Mouse (Mus musculus) spleen, adult 12 weeks (tissue): ENCODE results near the gene Chd9.

Experiments
- DNase-seq: peaks from one replicate; pipeline ENCODE4 v3.0.0; 2022; ENCODE audit warnings: low spot score

Chd9 gene

GRCm38 (mm10) chr8:90839725-90840714 is 11.9 kb downstream of the Chd9 start:
- no peak for DNase-seq

GRCm38 (mm10) chr8:90841321-90841720 is 13.2 kb downstream of the Chd9 start:
- DNase-seq: no peak

GRCm38 (mm10) chr8:90843127-90843526 is 15.0 kb downstream of the Chd9 start:
- no peak for DNase-seq

DNA sequence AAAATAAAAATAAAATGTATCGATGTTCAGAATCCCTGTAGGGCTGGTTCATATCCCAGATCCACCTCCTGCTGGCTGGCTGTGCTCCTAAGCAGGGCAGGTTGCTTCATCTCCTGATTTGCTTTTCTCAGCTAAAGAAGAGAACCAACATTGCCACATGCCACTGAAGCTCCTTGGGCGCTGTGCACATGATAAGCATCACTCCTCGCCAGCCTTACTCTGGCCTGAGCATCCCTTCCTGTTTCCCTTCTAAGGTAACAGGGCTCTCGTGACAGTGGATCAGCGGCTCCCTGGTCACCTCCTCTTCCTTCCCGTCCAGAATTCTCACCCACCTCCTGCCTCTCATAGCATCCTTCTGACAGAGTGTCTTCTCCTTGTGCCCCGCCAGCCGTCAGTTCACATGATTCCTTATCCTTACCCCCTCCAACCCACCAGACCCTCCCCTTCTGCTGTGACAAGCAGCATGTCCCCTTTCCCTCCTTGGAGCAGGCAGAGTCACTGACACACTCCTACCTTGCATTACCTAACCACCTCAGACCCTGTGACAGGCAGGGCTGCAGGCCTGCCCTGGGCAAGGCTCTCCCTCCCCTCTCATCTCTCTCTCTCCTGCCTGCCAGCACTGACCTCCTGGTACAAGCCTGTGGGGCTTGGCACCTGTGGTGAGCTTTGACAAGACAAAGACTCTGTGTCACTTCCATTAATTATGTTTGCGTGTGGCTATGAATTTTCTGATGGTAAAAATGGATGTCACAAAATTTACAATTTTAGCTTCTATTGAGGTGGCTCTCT is 16.2 kb downstream of the Chd9 start:
- no peak for DNase-seq

DNA sequence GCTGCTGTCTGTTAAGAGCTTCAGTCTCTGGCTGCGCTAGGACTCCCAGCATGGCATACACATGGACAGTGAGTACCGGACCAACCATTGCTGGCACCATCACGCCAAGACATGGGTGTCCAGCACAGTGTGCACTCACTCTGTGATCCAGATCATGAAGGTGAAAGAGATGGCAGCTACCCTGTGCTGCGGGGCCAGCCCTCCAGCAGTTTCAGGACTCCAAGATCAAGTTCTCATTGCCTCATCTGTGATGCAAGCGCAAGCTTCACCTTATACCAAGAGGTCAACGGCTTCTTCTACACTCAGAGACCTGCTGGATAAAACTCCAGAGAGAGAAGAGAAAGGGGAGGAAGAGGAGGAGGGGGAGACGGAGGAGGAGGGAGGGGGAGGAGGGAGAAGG is 19.8 kb downstream of the Chd9 start:
- DNase-seq: no peak

- DNase-seq: no peak
Measured at GRCm38 (mm10) chr8:90849462-90850050, 21.4 kb downstream of the Chd9 start.

DNA sequence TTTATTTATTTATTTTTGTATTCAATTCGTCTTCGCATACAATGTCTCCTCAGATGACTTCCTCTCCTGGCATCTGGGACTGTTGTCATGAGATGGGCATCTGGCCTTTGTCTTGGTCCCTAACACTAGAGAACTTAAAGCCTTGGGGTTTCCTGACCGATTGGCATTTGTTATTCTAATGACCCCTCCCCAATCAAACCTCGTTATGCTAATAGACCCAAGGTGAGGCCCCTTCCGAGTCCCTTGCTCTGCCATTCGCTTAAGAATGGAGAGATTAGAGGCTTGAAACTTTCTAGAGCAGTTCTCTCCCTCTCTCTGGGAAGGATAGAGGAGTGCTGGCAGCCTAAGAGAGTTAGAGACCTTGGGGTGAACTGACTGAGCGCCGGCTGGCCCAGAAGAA is 23.4 kb downstream of the Chd9 start:
- DNase-seq: no peak

GRCm38 (mm10) chr8:90853971-90854670 is 26.0 kb downstream of the Chd9 start:
- DNase-seq: no peak

DNA sequence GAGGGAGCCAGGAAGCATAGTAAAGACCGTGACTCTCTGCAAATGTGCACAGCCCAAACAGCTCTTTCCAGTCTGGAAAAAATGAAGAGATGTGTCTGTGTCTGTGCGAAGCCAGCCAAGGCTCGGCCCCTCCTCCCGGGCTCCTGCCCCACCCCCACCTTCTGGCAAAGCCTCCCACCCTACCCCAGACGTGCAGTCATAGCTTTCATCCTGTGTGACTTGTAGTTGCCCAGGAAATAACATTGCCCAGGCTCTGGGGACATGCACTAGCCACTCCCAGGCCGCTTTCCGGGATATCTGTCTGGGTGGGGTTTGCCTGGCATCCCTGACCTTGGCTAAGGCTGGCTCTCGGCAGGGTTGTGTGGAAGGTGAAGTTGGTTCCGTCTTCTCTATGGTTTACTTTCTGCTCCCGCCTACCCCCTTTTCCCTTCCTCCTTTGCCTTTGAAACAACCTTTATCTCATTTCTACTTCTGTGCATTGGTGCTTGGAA is 26.6 kb downstream of the Chd9 start:
- no peak for DNase-seq

DNA sequence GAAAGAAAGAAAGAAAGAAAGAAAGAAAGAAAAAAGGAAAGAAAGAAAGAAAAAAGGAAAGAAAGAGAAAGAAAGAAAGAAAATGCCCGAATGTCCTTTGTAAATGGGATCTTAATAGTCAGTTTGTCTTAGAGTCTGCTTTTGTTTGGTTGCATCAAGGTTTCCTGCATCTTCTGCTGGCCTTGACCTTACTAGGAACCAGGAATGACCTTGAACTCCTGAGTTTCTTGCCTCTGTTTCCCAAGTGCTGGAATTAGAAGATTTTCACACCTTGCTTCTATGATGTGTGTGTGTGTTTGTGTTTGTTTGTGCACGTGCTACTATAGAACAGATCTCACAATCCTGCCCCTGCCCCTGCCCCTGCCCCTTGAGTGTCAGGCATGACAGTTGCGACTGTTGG is 28.0 kb downstream of the Chd9 start:
- no peak for DNase-seq

DNA sequence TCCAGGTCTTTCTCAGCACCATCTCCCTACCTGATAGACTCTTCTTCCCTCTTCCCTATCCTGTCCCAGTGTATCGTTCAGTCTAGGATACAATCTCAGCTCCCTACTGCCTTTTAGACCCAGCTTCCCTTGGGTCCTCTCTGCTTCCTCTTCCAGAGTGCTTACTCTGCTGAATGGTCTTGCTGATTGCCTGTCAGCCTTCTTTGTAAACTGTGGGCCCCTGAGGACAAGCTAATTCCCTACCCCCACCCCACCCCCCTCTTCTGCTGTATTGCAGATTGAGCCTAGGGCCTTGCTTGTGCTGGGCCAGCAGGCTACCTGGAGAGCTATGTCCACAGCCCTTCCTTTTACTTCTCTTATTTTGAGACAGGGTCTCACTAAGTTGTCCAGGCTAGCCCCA is 28.8 kb downstream of the Chd9 start:
- no peak for DNase-seq

GRCm38 (mm10) chr8:90858071-90858470 is 29.9 kb downstream of the Chd9 start:
- DNase-seq: no peak

DNA sequence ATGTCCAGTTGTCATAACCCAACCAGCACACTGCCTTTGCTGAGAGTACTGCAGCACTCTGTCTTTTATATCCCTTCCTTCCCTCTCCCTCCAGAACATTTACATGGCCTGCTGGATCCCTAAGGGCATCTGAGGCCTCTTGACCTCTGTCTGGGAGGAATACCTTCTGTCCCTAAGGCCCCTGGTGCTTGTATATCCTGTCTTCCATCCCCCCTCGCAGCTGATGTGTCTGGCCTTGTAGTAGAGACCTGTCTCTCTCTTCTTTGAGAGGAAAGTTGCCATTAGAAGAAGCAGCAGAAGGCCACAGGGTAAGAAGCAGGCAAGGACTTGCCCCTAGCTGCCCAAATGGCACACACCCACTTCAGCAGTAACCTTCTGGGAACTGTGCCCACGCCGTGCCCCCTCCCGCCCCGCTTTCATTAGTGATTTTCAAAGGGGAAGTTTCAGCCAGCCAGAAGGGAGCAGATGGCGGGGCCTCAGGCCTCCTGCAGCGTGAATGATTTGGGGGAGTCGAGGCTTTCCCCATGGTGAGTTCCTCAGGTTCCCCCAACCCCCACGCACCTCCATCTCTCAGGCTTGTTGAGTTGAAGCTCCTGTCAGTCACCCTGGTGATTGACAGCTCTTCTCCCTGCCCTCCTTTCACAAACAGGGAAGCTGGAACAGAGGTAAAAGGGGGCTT is 33.3 kb downstream of the Chd9 start:
- no peak for DNase-seq

- no peak for DNase-seq
Measured at GRCm38 (mm10) chr8:90862038-90862437, 33.9 kb downstream of the Chd9 start.

DNA sequence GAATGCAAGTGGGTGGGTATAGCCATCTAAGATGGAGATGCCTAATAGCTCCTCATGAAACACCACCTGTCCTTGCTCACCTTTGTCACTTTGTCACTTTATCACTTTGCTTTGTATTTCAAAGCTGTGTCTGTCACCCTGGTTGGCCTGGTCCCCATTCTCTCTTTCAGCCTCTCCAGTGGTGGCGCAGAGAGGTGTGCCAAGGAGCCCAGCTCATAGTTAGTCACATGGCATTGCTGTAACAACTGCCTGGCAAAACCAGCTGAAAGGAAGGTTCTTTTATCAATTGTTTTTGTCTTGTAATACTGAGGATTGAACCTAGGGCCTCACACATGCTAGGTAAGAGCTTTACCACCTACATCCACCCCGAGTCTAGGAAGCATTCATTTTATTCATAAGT is 38.9 kb downstream of the Chd9 start:
- no peak for DNase-seq

DNA sequence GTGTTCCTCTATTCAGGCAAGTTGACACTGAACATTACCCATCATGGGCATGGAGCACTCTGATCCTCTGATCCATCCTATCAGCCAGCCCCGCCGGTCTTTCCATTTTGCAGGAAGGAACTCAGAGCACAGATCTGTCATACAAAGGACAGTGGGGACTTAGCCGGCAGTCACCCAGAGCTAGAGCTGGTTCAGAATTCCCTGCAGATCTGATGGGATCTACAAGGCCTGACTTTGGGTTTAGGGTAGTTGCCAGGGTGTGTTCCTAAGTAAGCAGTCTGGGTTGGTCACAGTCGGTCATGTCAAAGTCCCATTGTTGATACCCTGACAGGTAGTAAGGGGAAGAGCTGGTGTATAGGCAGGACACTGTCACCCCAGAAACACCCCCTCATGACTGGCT is 39.8 kb downstream of the Chd9 start:
- DNase-seq: no peak

DNA sequence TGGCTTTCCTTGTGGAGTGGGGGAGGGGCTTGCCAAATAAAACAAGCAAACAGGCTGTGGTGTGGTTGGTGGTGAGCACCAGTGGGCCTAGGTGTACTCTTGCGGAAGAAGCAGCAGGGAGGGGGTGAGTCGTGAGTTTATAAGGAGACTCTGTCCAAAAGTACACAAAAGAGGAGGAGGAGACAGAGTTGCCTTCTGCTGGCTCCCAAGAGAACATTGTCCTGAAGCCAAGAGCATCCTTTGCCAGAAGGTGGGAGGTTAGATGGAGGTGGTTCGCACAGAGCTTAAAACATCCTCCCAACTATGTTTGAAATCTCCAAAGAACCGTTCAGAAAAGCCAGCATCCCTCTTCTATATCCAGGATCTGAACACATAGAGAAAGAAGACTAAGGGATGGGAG is 40.2 kb downstream of the Chd9 start:
- DNase-seq: no peak

- no peak for DNase-seq
Measured at GRCm38 (mm10) chr8:90869071-90869919, 41.1 kb downstream of the Chd9 start.

- DNase-seq: no peak
Measured at GRCm38 (mm10) chr8:90869920-90870777, 42.0 kb downstream of the Chd9 start.
